Mouse (Mus musculus) erythroblast, embryonic 14.5 days (primary cell): Measurements from ENCODE around the gene Acot13. TPM values are rescaled to one million over a fixed set of nuclear protein-coding genes. Genes with fewer than 3 reads are reported as not detected.
"Not testable (repeated sequence)": the region's sequence is repeated elsewhere in the genome, so short reads cannot be mapped to it uniquely, and the experiment has no call there.

Experiments
- H3K27me3 ChIP-seq: 2 replicates; pipeline ENCODE4 v1.6.1; 2012; ENCODE audit warnings: inconsistent platforms; ENCODE audit not compliant: control insufficient read depth
- H3K36me3 ChIP-seq: 2 replicates; pipeline ENCODE4 v1.6.1; 2012; ENCODE audit warnings: mild to moderate bottlenecking, inconsistent platforms; ENCODE audit not compliant: control insufficient read depth
- H3K4me1 ChIP-seq: 2 replicates; pipeline ENCODE4 v1.6.1; 2012; ENCODE audit warnings: inconsistent platforms; ENCODE audit not compliant: control insufficient read depth
- H3K4me3 ChIP-seq: replicated peaks from 2 replicates; pipeline ENCODE3; 2012; ENCODE audit warnings: moderate library complexity, mild to moderate bottlenecking, inconsistent platforms
- H3K9me3 ChIP-seq: 2 replicates; pipeline ENCODE4 v1.6.1; 2012; ENCODE audit warnings: low read length, inconsistent platforms, mixed read lengths; ENCODE audit not compliant: control insufficient read depth
- GATA1 ChIP-seq: IDR thresholded peaks from 2 replicates; pipeline ENCODE4 v1.6.1; 2012; ENCODE audit warnings: low read length, inconsistent platforms, mixed read lengths
- TAL1 ChIP-seq: IDR thresholded peaks from 3 replicates; pipeline ENCODE4 v1.6.1; 2012; ENCODE audit warnings: low read length, inconsistent platforms, mixed read lengths
- polyA plus RNA-seq: library from polyadenylated mRNA; stranded (reverse); fragments of >175 nt; gene quantifications from 2 replicates; pipeline ENCODE4 v1.2.3, GENCODE M21; 2012

Gene Acot13
- polyA plus RNA-seq, 1 experiment: 3.5 TPM

DNA sequence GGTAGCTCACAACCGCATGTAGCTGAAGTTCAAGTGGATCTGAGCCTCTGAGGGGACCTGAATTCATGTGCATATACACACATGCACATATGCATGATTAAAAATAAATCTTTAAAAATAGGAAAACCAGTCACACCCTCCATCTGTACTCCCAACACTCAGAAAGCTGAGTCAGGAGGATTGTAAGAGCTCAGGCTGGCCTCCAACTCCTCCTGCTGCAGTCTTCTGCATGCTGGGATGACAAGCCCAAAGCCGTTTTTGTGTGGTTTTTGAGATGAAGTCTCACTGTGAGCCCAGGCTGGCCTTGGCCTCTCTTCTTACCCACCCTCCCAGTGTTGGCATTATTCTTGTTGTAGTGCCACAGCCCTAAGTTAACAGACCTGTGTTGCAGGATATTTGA, 53.3 kb downstream of the Acot13 start:
- H3K9me3 ChIP-seq: no peaks in the 10 kb centered on the region
- H3K27me3 ChIP-seq: no peaks in the 10 kb centered on the region
- H3K36me3 ChIP-seq: no peaks in the 10 kb centered on the region
- no peak overlapping the region for H3K4me3 ChIP-seq
- H3K4me1 ChIP-seq: no peaks in the 10 kb centered on the region; the same call in 1 of the 2 replicates
- TF ChIP-seq TAL1 (no peak), GATA1 (no peak)

DNA sequence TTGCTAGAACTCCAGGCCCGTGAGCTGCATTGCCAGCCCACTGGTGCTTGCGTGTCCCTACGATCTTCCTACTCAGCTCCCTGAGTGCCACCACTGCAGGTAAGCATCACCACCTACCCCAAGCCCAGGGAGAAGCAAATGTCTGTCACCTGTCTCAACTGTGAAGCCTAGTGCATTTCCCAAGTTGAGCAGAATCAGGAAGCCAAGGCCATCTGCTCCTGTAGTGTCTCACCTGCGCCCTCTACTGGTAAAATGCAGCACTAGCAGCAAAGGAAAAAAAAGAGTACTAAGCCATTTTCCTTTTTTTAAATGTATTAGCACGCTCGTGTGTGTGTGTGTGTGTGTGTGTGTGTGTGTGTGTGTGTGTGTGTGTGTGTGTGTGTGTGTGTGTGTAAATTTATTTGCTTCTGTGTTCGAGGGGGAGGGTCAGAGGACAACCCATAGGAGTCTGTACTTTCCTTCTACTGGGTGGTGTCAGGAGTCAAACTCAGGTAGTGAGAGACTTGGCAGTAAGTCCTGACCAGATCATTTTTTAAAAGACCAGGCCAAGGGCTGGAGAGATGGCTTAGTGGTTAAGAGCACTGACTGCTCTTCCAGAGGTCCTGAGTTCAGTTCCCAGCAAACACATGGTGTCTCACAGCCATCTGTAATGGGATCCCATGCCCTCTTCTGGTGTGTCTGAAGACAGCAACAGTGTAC, 55.0 kb downstream of the Acot13 start:
- TF ChIP-seq GATA1: no peak
- TF ChIP-seq TAL1: no peak
- Histone ChIP-seq H3K27me3 (no peaks in the 10 kb centered on the region), H3K36me3 (no peaks in the 10 kb centered on the region), H3K4me1 (no peaks in the 10 kb centered on the region; the same call in 1 of the 2 replicates), H3K4me3 (no peak overlapping the region), H3K9me3 (peaks cover 3% of the 10 kb centered on the region; the same call in 1 of the 2 replicates)

DNA sequence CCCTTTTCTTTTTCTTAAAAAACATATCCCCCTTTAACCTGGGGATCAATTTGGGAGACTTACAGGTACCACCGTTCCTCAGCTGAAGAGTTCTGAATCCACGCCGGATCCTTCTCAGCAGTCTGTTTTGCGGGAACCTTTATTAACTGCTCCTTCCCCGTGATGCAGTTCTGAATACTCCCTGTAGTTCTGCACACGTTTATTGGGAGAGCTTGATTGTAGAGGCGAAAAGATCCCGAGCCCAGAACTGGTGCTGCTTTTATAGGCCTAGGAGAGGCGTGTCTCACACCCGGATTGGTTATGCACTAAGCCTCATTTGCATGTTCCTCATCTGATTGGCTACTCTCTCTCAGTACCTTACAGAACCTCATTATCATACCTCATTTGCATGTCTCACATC, 59.9 kb downstream of the Acot13 start:
- H3K4me1 ChIP-seq, H3K4me3 ChIP-seq, H3K27me3 ChIP-seq, H3K9me3 ChIP-seq, H3K36me3 ChIP-seq: not testable (repeated sequence)

Other genes with a start within 250 kb of the Acot13 start
- gene Ripor2, start 249.4 kb downstream of the Acot13 start, polyA plus RNA-seq: 0.03 TPM in 2 replicates
- not detected in 2 replicates for gene Armh2, start 90.3 kb downstream of the Acot13 start, polyA plus RNA-seq
- gene Gmnn, start 69.6 kb downstream of the Acot13 start, polyA plus RNA-seq: 1.7 and 1.8 TPM in 2 replicates
- 5.3 and 6.0 TPM in 2 replicates for gene BC005537, start 29.9 kb downstream of the Acot13 start, polyA plus RNA-seq
- 2.3 and 3.1 TPM in 2 replicates for gene Tdp2, start 139 bp upstream of the Acot13 start, polyA plus RNA-seq
- gene D130043K22Rik, start 13.6 kb upstream of the Acot13 start, polyA plus RNA-seq: not detected in 2 replicates
- 0.01 TPM in 1 of 2 replicates, not detected in the other for gene Aldh5a1, start 106.1 kb upstream of the Acot13 start, polyA plus RNA-seq
- gene Gpld1, start 111.6 kb upstream of the Acot13 start, polyA plus RNA-seq: not detected in 2 replicates
- gene Mrs2, start 188.8 kb upstream of the Acot13 start, polyA plus RNA-seq: 0.36 and 0.61 TPM in 2 replicates
- not detected in 2 replicates for gene Dcdc2a, start 224.5 kb upstream of the Acot13 start, polyA plus RNA-seq